Mouse (Mus musculus) CD4-positive naive resting alpha-beta T cell, adult 57 days (primary cell): ENCODE data around the gene 2010109A12Rik. TPM values are rescaled to one million over a fixed set of nuclear protein-coding genes. Genes with fewer than 3 reads are reported as not detected.

Experiments
- total RNA-seq: library from RNA; stranded (reverse); gene quantifications from one replicate; pipeline ENCODE4 v1.2.4, GENCODE M21; 2023

2010109A12Rik gene
- 7.8 TPM for total RNA-seq

DNA sequence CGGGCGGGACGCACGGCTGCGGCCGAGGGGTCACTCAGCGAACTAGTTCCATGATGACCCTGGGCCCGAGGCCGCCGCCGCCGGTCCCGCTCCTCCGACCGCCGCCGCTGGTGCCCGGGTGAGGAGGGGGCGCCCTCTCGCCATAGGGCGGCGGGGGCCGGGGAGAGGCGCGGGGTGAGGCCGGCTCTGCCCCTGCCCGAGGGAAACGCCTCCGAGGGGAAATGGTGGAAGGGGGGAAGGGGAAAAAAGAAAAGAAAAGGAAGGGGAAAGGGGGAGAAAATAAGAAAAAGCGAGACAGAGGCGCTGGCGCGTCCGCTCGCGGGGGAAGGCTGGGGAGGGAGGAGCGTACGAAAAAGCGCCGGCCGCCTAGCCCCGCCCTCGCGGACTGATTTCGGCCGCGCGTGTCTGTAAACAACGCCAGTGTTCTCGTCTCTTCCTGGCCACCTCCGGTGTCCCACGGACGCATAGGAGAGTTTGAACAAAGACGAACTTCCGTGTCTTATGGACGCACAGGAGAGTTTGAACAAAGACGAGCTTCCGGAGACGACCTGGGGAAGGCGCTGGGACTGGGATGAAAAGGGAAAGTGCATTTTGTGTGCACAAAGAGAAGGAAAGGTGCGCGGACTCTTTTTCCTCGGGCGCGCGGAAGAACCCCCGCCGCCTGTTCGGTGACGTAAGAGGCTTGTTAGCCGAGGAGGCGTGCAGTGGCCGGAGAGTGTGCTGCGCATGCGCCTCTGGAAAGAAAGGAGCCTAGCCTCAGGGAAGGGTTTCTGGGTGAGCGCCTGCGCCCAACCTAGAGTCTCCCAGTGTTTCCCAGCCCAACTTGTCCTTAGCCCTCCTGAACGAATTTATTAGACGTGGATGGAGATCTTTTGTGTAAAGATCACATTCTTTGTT lies at the start of gene 2010109A12Rik, which contains the start of gene Ccni:
Gene 2010109A12Rik, plus strand, starts transcription at position 410 of the 897 bp plus-strand sequence.
Gene Ccni, minus strand, starts transcription at position 387 of the 897 bp plus-strand sequence.

Other genes starting within 250 kb of the 2010109A12Rik start
- not detected for gene Sowahb, start 161.5 kb upstream of the 2010109A12Rik start, total RNA-seq
- 47.8 TPM for gene Sept11, start 113.1 kb upstream of the 2010109A12Rik start, total RNA-seq
- 161 TPM for gene Ccni, start within 50 bp of the 2010109A12Rik start, total RNA-seq
- gene Ccng2, start 60.7 kb downstream of the 2010109A12Rik start, total RNA-seq = 76.7 TPM